Mouse (Mus musculus) lung, postnatal 4 days (tissue): Measurements from ENCODE around the gene Usp44.
A peak's percentile ranks its signal among the peaks of the same experiment; 100 is the strongest.
"Not testable (repeated sequence)": the region's sequence is repeated elsewhere in the genome, so short reads cannot be mapped to it uniquely, and the experiment has no call there.

Experiments used
- DNase-seq, 2 experiments: peaks; one replicate each; pipeline ENCODE4 v3.0.0; 2021

The Usp44 gene

GRCm38 (mm10) chr10:93830931-93831729 lies at the start of gene Usp44:
Gene Usp44, plus strand, starts transcription at chr10:93831555.
- no peak for DNase-seq

- DNase-seq, result no peak
Observed at GRCm38 (mm10) chr10:93783216-93784013, 47.9 kb upstream of the Usp44 start.

- DNase-seq, result no peak
Observed at GRCm38 (mm10) chr10:93799711-93800362, 31.5 kb upstream of the Usp44 start.

DNA sequence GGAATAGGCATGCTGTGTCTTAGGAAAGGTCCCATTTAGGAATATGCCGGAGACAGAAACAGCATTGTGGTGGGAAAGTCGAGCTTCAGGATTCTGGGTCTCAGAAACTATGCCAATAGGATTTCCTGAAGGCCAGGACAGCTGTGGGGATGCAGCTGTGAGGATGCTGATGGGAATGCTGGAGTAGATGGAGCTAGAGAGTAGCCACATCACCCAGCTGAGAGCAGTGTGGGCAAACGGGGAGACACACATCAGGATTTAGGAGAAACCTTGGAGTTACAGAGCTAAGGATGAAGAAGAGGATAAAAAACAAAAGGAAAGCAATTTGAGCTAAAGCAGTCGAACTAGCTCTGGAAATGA lies 31.0 kb upstream of the Usp44 start:
- DNase-seq, result no peak

- DNase-seq, result no peak
Observed at GRCm38 (mm10) chr10:93800895-93801294, 30.5 kb upstream of the Usp44 start.

DNA sequence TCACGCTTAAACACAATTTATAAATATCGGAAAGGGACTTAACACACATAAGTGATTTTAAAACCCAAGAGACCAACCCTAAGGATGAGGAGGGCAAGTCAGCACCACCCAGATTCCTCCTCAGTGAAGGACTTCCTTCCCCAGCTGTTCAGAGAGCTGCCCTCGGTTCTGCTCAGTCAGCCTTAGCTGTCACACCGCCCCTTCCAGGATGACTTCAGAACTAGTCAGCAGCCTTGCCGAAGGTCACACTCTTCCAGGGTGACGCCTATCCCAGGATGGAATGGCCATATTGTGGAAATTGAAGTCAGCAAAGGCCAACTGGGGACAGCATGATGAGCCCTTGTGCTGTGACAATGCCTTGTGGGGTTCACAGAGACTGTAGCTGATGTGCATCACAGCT lies 28.2 kb upstream of the Usp44 start:
- DNase-seq, result no peak

DNA sequence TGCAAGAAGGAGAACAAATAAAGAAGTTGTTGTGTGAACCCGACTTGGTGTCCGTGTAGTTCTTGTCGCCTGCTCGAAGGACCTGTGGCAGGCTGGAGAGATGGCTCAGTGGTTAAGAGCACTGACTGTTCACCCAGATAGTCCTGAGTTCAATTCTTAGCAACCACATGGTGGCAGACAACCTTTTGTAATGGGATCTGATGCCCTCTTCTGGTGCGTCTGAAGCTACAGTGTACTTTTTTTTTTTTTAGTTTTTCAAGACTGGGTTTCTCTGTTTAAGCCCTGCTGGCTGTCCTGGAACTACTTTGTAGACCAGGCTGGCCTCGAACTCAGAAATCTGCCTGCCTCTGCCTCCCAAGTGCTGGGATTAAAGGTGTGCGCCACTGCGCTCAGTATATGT lies 21.9 kb upstream of the Usp44 start:
- not testable (repeated sequence) for DNase-seq

DNA sequence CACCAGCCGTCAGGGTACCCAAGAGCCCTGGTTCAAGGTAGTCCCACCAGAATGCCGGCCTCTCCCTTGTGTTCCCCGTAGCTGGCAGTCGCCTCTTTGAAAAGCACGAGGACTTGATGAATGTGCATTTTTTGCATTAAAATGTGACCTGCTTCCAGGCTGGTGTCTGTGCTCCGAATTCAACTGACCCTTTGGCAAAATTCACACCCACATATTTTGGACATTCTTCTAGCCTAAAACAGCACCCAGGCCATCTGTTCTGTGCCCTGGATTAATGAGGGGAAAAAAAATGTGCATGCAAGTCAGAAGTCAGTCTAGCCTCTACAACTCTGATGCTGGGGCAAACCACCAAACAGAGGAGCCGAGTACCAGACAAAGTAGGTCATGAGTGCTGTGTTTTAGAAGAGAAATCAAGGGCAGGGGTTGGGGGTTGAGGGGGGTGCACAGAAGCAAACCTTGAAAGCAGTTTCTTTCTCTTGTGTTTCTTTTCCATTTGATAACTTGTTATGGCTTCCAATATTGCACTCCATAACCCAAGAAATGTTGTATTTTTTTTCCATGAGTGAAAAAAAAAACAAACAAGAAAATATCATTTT lies 20.7 kb upstream of the Usp44 start:
- no peak for DNase-seq

- DNase-seq, result peak; percentile 29 to 33
Observed at GRCm38 (mm10) chr10:93812098-93812497, 19.3 kb upstream of the Usp44 start.

DNA sequence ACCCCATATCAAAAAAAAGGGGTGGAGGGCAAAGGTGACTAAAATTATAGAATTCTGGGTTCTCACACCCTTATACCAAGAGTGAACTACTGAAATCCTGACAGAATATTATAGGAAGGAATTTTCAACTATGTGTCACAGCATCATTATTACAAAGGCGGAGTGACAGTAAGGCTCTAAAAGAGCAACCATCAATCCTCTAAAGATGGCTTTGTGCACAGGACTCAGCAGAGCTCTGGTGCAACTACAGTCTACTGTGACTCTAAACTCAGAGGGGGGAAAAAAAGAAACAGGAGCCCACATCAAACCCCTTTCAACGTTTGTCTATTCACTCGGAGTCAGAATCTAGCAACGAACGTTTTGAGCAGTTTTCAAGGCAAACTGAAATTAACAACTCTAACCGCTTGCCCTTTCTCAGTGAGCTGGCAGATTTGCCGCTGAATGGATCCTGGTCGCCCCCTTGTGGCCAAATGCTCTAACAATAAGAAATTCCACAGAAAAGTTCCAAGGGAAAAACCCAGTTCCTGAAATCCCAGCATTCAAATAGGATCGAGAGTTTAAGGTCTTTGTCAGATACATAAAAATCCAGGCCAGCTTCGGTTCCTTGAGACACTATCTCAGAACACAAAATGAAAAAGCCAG lies 18.5 kb upstream of the Usp44 start:
- DNase-seq, result peak; percentile 53 to 81

DNA sequence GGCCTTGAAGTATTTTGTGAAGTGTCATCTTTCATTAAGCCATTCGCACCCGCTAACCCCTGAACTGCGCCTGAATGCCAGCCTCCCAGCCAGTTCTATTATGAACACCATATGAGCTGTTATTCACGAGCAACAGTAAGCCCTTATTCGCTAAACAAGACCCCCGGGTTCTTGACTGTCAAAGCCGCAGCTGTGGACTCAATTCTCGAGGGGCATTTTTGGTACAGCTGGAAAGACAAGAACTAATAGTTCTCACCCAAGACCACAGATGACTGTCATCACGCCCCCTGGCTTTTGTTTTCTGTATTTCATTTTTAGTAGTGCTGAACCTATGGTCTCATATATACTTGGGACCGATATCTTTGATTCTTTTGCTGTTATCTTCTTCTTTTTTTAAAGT lies 17.6 kb upstream of the Usp44 start:
- peak in 1 of 2 experiments; percentile 27 for DNase-seq

DNA sequence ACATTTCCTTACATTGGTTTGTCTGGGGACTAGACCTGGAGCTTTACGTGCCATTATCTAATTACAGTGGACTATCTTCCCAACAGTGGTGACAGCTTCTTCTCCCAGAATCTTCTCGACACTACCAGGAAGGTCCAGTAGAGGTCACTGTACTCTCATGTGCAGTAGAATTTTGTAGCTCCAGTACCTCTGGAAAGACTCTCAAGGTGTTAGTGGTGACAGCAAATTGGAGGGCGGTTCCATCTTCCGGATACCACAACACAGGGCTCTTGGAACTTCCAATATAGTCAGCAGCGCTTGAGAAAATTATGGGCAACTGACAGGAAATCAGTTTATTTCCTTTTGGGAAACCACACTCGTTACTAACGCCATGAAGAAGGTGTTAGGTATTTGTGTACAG lies 12.7 kb upstream of the Usp44 start:
- DNase-seq, result peak in 1 of 2 experiments; percentile 72

DNA sequence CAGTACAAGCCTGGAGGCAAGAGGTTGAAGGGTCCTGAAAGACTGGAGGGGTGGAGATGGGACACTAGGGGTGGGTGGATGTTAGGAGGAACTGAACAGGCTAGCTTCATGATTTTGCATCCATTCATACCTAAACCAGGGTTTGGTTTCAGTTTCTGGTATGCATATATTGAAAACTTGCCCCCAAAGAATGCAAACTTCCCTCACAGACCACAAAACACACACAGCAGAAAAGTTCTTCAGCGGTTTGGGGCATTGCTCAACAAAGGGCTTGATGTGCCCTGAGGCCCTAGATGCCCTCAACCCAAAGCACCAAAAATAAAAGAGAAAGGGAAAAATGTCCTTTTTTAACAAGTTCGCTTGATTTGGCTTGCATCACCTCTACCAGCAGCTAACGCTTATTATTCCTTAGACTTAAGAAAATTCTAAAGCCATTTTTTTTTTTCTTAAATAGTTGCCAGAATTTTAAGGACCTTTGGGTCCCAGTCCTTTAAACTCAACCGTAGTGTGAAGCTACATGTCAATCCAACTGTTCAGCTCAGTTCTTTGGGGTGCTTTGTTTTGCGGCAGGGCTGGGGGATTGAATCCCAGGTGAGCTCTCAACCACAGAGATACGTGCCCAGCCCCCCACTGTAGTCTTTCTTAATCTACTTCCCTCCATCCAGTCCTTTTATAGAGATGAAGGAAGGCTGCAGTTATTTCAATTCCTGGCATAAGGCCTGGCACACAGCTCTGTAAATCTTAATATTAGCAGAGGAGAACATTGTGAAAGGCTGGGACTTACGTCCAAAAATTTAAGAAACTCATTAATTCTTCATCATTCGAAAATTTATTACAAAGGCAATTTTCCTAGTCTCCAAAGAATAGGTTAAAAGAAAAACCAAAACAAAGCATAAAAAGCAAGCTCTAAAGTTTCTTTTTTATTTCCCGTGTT lies 1.2 kb upstream of the Usp44 start:
- no peak for DNase-seq

DNA sequence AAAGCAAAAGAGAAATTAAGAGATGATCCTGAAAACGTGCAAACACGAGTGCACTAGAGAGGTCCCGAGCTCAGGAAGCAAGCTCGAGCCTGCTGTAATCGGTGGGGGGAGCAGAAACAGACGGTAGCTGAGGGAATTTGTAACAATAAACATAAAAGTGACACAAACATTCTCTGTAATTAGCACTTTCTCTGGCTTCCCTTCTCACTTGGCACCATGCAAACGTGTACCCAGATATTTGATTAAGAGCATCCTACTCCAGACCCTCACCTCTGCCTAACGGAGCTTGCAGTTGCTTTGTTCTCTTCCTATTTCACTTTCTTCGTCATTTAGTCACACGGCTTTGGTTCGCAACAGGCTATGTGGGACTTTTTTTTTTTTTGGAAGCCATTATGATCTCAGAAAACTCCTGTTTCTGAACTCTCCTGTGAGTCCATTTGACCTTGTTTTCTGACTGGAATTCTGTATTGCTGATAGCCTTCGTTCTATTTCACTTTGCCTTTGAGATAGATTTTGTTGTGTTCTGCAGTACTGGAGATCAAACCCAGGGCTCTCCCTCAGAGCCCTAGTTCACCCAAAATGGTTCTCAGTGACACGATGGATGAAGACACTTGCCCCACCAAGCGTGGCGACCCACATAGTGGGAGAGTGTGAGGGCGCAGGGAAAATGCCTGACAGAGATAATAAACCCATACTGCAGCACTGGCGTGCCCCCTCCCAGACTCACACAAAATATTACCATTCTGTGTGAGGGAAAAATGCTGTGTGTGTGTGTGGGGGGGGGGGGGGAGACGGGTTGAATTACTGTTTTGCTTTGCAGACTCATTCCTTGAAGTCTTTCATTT lies 597 bp downstream of the Usp44 start:
- DNase-seq, result no peak

- DNase-seq, result no peak
Observed at GRCm38 (mm10) chr10:93832811-93833210, 1.5 kb downstream of the Usp44 start.

DNA sequence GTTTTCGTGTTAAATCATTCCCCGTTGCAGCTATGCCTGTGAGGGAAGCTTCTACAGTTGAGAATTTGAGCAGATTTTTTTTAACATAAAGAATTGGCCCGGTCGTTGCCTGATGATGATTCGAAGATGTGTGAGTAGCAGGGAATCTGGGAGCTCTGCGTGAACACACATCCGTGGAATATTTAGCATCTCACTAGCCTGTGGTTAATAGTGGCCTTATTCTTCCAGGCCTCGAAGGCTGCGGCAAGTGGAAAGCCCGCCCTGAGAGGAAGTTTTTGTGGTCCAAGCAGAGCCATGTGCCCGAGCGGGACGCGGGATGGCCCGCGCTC lies 2.0 kb downstream of the Usp44 start:
- DNase-seq, result no peak

DNA sequence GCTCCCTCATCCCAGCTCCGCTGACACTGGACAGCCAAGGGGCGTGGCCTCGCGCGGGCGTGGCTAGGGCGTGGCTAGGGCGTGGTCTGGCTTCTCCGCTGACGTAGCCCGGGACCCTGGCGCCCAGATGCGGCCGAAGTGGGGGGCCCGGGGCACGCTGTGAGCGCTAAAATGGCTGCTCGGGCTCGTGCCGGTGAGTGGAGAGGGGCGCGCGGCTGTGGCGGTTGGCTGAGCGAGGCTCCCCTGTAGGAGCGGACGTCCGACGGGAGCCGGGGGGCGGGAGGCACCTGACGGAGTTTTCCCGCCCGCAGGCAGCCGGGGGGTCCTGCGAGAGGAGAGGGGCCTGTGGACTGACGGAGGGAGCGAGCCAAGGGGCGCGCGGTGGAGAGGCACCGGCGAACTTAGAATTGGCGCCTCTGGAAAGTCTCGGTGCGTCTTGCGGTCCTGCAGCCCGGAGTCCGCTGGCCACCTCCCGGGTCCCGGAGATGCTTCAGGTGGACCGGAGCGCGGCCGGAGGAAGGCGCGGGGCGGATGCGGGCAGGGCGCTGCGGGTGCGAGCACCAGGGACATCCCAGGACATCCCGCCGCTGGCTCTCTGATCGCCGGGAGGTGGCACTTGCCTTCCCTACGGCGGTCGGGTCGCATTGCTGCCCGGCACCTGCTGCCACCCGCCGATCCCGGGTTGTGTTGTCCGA lies 2.5 kb downstream of the Usp44 start:
- DNase-seq, result peak; percentile 73

DNA sequence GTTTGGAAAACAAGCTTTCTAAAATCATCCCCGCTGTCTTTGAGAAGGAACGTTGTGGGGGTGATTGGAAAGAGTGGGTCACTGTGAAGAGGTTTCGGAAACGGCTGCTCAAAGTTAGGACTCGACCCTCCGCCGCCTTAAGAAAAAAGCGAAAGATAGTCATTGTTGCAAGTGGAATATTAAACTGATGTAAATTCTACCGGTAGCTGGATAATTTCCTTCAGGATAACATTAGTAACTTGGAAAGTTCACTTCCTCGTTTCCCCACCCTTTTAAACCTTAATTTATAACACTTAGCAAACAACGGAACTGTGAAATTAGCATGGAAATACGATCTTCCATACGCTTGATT lies 3.0 kb downstream of the Usp44 start:
- no peak for DNase-seq

GRCm38 (mm10) chr10:93835115-93835514 lies 3.8 kb downstream of the Usp44 start:
- DNase-seq, result not testable (repeated sequence)

DNA sequence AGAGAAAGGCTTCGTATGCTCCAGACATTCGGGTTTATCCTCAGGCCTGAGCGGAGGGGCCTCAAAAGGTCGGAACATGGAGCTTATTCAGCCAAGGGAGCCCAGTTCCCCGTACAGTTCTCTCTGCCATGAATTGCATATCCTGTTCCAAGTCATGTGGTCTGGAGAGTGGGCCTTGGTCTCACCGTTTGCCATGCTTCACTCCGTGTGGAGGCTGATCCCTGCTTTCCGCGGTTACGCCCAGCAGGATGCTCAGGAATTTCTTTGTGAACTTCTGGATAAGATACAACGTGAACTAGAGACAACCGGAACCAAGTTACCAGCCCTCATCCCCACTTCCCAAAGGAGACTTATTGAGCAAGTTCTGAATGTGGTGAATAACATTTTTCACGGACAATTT lies 15.4 kb downstream of the Usp44 start:
- DNase-seq, result no peak
